Mouse (Mus musculus) olfactory bulb, adult 2 months (tissue): ENCODE results near the gene Olfr1173. TPM values are rescaled to one million over a fixed set of nuclear protein-coding genes. Genes with fewer than 3 reads are reported as not detected.

Experiments used
- H3K27ac ChIP-seq: fragments of 200-500 bp; 2 replicates; pipeline ENCODE4 v1.5.1; 2012; ENCODE audit warnings: low read depth, low read length; ENCODE audit not compliant: insufficient read depth
- H3K4me1 ChIP-seq: fragments of 200-500 bp; 2 replicates; pipeline ENCODE4 v1.6.1; 2012; ENCODE audit warnings: low read length; ENCODE audit not compliant: control insufficient read depth, insufficient read depth
- H3K4me3 ChIP-seq: fragments of 200-500 bp; 2 replicates; pipeline ENCODE4 v1.5.1; 2012; ENCODE audit warnings: mild to moderate bottlenecking, low read depth, low read length, moderate library complexity; ENCODE audit not compliant: insufficient read depth
- CTCF ChIP-seq: fragments of 200-500 bp; IDR thresholded peaks from 2 replicates; pipeline ENCODE4 v1.5.1; 2012; ENCODE audit warnings: low read depth, mild to moderate bottlenecking, low read length, moderate library complexity; ENCODE audit not compliant: insufficient read depth
- POLR2A ChIP-seq: fragments of 200-500 bp; IDR thresholded peaks from 2 replicates; pipeline ENCODE4 v1.6.1; 2012; ENCODE audit warnings: mild to moderate bottlenecking, low read depth, low read length, moderate library complexity; ENCODE audit not compliant: insufficient read depth
- WGBS: fragments of 180-500 bp; shearing (Covaris S2); methylation state at CpG from one replicate; pipeline ENCODE4 v1.1.7; 2018; 5-methylcytosine and 5-hydroxymethylcytosine counted together
- polyA plus RNA-seq: library from polyadenylated mRNA; stranded (reverse); fragments of >200 nt; gene quantifications from 2 replicates; pipeline ENCODE4 v1.2.4, GENCODE M21; 2012; ENCODE audit warnings: low replicate concordance; ENCODE audit not compliant: missing spikeins, insufficient read depth, insufficient read length

The Olfr1173 gene
- polyA plus RNA-seq = not detected in 2 replicates

GRCm38 (mm10) chr2:88279775-88280174 is at the start of gene Olfr1173:
Olfr1173 (minus strand) TSS chr2:88279875.
- no peak within 1 kb of the TSS for H3K27ac ChIP-seq
- no peaks in the 10 kb centered on the region for H3K4me1 ChIP-seq
- H3K4me3 ChIP-seq = no peak within 1 kb of the TSS
- TF ChIP-seq CTCF (no peak), POLR2A (no peak)

GRCm38 (mm10) chr2:88327115-88327514 is 47.4 kb upstream of the Olfr1173 start, which contains the start of gene Olfr1175-ps:
Olfr1175-ps (minus strand) TSS chr2:88327215.
- Histone ChIP-seq H3K4me3 (no peak within 1 kb of the TSS), H3K27ac (no peak within 1 kb of the TSS), H3K4me1 (no peaks in the 10 kb centered on the region)
- TF ChIP-seq POLR2A = no peak
- no peak for TF ChIP-seq CTCF
- WGBS = 89% methylated on average over 2 of the region's 2 CpGs

GRCm38 (mm10) chr2:88315035-88315434 is 35.4 kb upstream of the Olfr1173 start, which contains the start of gene Olfr1174-ps:
Olfr1174-ps (minus strand) TSS chr2:88315135.
- Histone ChIP-seq H3K4me3 (no peak within 1 kb of the TSS), H3K27ac (no peak within 1 kb of the TSS), H3K4me1 (no peaks in the 10 kb centered on the region)
- no peak for TF ChIP-seq POLR2A
- TF ChIP-seq CTCF = no peak
- 84% methylated on average over 4 of the region's 4 CpGs for WGBS

GRCm38 (mm10) chr2:88228234-88228633 is 51.4 kb downstream of the Olfr1173 start, which contains the start of gene Olfr1170:
Olfr1170 (minus strand) TSS chr2:88228334.
- Histone ChIP-seq H3K4me3 (no peak within 1 kb of the TSS), H3K27ac (no peak within 1 kb of the TSS), H3K4me1 (no peaks in the 10 kb centered on the region)
- WGBS = 83% methylated on average over 1 of the region's 1 CpGs
- no peak for TF ChIP-seq POLR2A
- no peak for TF ChIP-seq CTCF

Other genes starting within 250 kb of the Olfr1173 start
- gene Olfr73, start 242.2 kb downstream of the Olfr1173 start, polyA plus RNA-seq = not detected in 2 replicates
- not detected in 2 replicates for gene Olfr1162, start 228.7 kb downstream of the Olfr1173 start, polyA plus RNA-seq
- gene Olfr1163, start 208.0 kb downstream of the Olfr1173 start, polyA plus RNA-seq = not detected in 2 replicates
- not detected in 2 replicates for gene Olfr1164, start 185.9 kb downstream of the Olfr1173 start, polyA plus RNA-seq
- not detected in 2 replicates for gene Olfr1166, start 151.6 kb downstream of the Olfr1173 start, polyA plus RNA-seq
- not detected in 2 replicates for gene Olfr1167, start 124.7 kb downstream of the Olfr1173 start, polyA plus RNA-seq
- not detected in 2 replicates for gene Olfr1168, start 98.0 kb downstream of the Olfr1173 start, polyA plus RNA-seq
- not detected in 2 replicates for gene Olfr1170, start 51.5 kb downstream of the Olfr1173 start, polyA plus RNA-seq
- not detected in 2 replicates for gene Olfr1174-ps, start 35.3 kb upstream of the Olfr1173 start, polyA plus RNA-seq
- gene Olfr1175-ps, start 47.3 kb upstream of the Olfr1173 start, polyA plus RNA-seq = not detected in 2 replicates
- gene Olfr1176, start 56.8 kb upstream of the Olfr1173 start, polyA plus RNA-seq = not detected in 2 replicates
- not detected in 2 replicates for gene Olfr1177-ps, start 66.6 kb upstream of the Olfr1173 start, polyA plus RNA-seq
- gene Olfr1178, start 107.2 kb upstream of the Olfr1173 start, polyA plus RNA-seq = not detected in 2 replicates
- not detected in 2 replicates for gene Olfr1179, start 126.6 kb upstream of the Olfr1173 start, polyA plus RNA-seq
- gene Olfr1180, start 139.3 kb upstream of the Olfr1173 start, polyA plus RNA-seq = not detected in 2 replicates
- gene Olfr1181, start 146.3 kb upstream of the Olfr1173 start, polyA plus RNA-seq = not detected in 2 replicates
- not detected in 2 replicates for gene Gm13757, start 169.3 kb upstream of the Olfr1173 start, polyA plus RNA-seq
- gene Olfr1183, start 175.0 kb upstream of the Olfr1173 start, polyA plus RNA-seq = not detected in 2 replicates
- gene Olfr1184, start 203.7 kb upstream of the Olfr1173 start, polyA plus RNA-seq = not detected in 2 replicates
- not detected in 2 replicates for gene Olfr1185-ps1, start 213.4 kb upstream of the Olfr1173 start, polyA plus RNA-seq
- not detected in 2 replicates for gene Olfr1186, start 238.7 kb upstream of the Olfr1173 start, polyA plus RNA-seq